Mouse (Mus musculus): ENCODE results near the gene Gm4312. TPM values are rescaled to one million over a fixed set of nuclear protein-coding genes. Genes with fewer than 3 reads are reported as not detected.
"Not testable (repeated sequence)": the region's sequence is repeated elsewhere in the genome, so short reads cannot be mapped to it uniquely, and the experiment has no call there.

Gm4312 gene
- total RNA-seq, 1 experiment, result 2.3 TPM

- H3K4me3 ChIP-seq (ENCODE audit: insufficient read depth in 1 of 2, low read depth in 1 of 2, low read length in 2 of 2, poor library complexity in 1 of 2, severe bottlenecking in 1 of 2); H3K4me1 ChIP-seq (ENCODE audit: control insufficient read depth in 2 of 2, insufficient read depth in 2 of 2, low read length in 2 of 2, poor library complexity in 1 of 2); H3K9me3 ChIP-seq (ENCODE audit: control insufficient read depth, insufficient read depth, low read depth, low read length); H3K27ac ChIP-seq (ENCODE audit: insufficient read depth, low read depth, low read length, poor library complexity, severe bottlenecking); H3K36me3 ChIP-seq (ENCODE audit: control insufficient read depth, insufficient read depth, low read length, poor library complexity, severe bottlenecking); DNase-seq (ENCODE audit: low read depth, low spot score); in situ Hi-C loops (cut with MboI; ENCODE audit: low sequenced_read_pairs in 2 of 2, unreplicated experiment in 2 of 2); H3K9ac ChIP-seq (ENCODE audit: insufficient read depth, low read depth, low read length, poor library complexity, severe bottlenecking): not testable (repeated sequence)
Measured at GRCm38 (mm10) chr10:100345672-100346071, 36.7 kb downstream of the Gm4312 start, which contains the start of gene Gm4303. TSS of gene Gm4303 (plus strand) at chr10:100345972.

DNA sequence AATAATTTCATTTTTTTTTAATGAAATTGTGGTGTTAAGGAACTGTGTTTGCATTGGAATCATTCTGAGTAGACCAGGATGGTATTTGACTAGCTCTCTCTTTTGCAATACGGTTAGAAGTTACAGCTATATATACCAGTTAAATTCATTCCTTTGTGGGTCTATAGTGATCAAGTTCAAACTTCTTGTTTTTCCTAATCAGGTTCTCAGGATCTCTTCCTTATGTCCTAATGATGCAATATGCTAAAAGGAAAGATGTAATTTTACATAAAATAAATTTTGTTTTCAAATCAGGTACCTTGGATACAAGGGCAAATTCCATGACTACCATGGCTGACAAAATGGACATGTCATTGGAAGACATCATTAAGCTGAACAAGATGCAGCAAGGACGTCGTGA lies 41.8 kb downstream of the Gm4312 start, which contains the start of gene Gm4302:
Gm4302 (plus strand) TSS at position 301 of the 400 bp plus-strand sequence.
- H3K9ac ChIP-seq (ENCODE audit: insufficient read depth, low read depth, low read length, poor library complexity, severe bottlenecking); H3K36me3 ChIP-seq (ENCODE audit: control insufficient read depth, insufficient read depth, low read length, poor library complexity, severe bottlenecking); DNase-seq (ENCODE audit: low read depth, low spot score); in situ Hi-C loops (cut with MboI; ENCODE audit: low sequenced_read_pairs in 2 of 2, unreplicated experiment in 2 of 2); H3K4me3 ChIP-seq (ENCODE audit: insufficient read depth in 1 of 2, low read depth in 1 of 2, low read length in 2 of 2, poor library complexity in 1 of 2, severe bottlenecking in 1 of 2); H3K9me3 ChIP-seq (ENCODE audit: control insufficient read depth, insufficient read depth, low read depth, low read length); H3K4me1 ChIP-seq (ENCODE audit: control insufficient read depth in 2 of 2, insufficient read depth in 2 of 2, low read length in 2 of 2, poor library complexity in 1 of 2); H3K27ac ChIP-seq (ENCODE audit: insufficient read depth, low read depth, low read length, poor library complexity, severe bottlenecking): not testable (repeated sequence)

DNA sequence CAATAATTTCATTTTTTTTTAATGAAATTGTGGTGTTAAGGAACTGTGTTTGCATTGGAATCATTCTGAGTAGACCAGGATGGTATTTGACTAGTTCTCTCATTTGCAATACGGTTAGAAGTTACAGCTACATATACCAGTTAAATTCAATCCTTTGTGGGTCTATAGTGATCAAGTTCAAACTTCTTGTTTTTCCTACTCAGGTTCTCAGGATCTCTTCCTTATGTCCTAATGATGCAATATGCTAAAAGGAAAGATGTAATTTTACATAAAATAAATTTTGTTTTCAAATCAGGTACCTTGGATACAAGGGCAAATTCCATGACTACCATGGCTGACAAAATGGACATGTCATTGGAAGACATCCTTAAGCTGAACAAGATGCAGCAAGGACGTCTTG lies 47.0 kb downstream of the Gm4312 start, which contains the start of gene Gm4301:
Gm4301 (plus strand) TSS at position 301 of the 400 bp plus-strand sequence.
- H3K4me1 ChIP-seq (ENCODE audit: control insufficient read depth in 2 of 2, insufficient read depth in 2 of 2, low read length in 2 of 2, poor library complexity in 1 of 2); H3K9ac ChIP-seq (ENCODE audit: insufficient read depth, low read depth, low read length, poor library complexity, severe bottlenecking); H3K9me3 ChIP-seq (ENCODE audit: control insufficient read depth, insufficient read depth, low read depth, low read length); H3K4me3 ChIP-seq (ENCODE audit: insufficient read depth in 1 of 2, low read depth in 1 of 2, low read length in 2 of 2, poor library complexity in 1 of 2, severe bottlenecking in 1 of 2); DNase-seq (ENCODE audit: low read depth, low spot score); H3K36me3 ChIP-seq (ENCODE audit: control insufficient read depth, insufficient read depth, low read length, poor library complexity, severe bottlenecking); H3K27ac ChIP-seq (ENCODE audit: insufficient read depth, low read depth, low read length, poor library complexity, severe bottlenecking); in situ Hi-C loops (cut with MboI; ENCODE audit: low sequenced_read_pairs in 2 of 2, unreplicated experiment in 2 of 2): not testable (repeated sequence)

Other genes starting within 250 kb of the Gm4312 start
- 2.3 and 2.4 TPM in 2 replicates for gene Gm4301, start 46.9 kb downstream of the Gm4312 start, total RNA-seq (2012; rRNA removed)
- 6.1 and 7.1 TPM in 2 replicates for gene Gm4302, start 41.7 kb downstream of the Gm4312 start, total RNA-seq (2012; rRNA removed)
- gene Gm4303, start 36.6 kb downstream of the Gm4312 start, total RNA-seq (2012; rRNA removed), result 1.1 and 1.4 TPM in 2 replicates
- gene Gm4305, start 31.5 kb downstream of the Gm4312 start, total RNA-seq (2012; rRNA removed), result 1.1 and 1.4 TPM in 2 replicates
- gene Gm4307, start 21.2 kb downstream of the Gm4312 start, total RNA-seq (2012; rRNA removed), result 1.1 and 1.4 TPM in 2 replicates
- gene Tmtc3, start 104.8 kb upstream of the Gm4312 start, total RNA-seq (2012; rRNA removed), result 57.0 and 59.4 TPM in 2 replicates
- 8.7 and 12.5 TPM in 2 replicates for gene Cep290, start 105.0 kb upstream of the Gm4312 start, total RNA-seq (2012; rRNA removed)
- 20.7 and 21.4 TPM in 2 replicates for gene 4930430F08Rik, start 207.9 kb upstream of the Gm4312 start, total RNA-seq (2012; rRNA removed)
- gene 1700017N19Rik, start 207.9 kb upstream of the Gm4312 start, total RNA-seq (2012; rRNA removed), result not detected in 2 replicates